Mouse (Mus musculus) CH12.LX (cell line): ENCODE results near the gene Mfap2. TPM values are rescaled to one million over a fixed set of nuclear protein-coding genes. Genes with fewer than 3 reads are reported as not detected.

Experiments used
- DNase-seq: peaks from one replicate; pipeline ENCODE4 v3.0.0-alpha.2; 2013; ENCODE audit errors: extremely low read depth
- H3K27ac ChIP-seq: 2 replicates; pipeline ENCODE4 v1.5.1; 2012; ENCODE audit warnings: low read depth, mild to moderate bottlenecking, control low read depth, moderate library complexity; ENCODE audit not compliant: insufficient read depth
- H3K27me3 ChIP-seq: replicated peaks from 2 replicates; pipeline ENCODE3; 2012; ENCODE audit warnings: inconsistent platforms
- H3K36me3 ChIP-seq, 2 experiments: replicated peaks in 1 of 2; 2 replicates each; pipeline versions ENCODE3 to v1.6.1; 2012; ENCODE audit warnings: inconsistent platforms in 1 of 2, low read length in 1 of 2, mild to moderate bottlenecking in 1 of 2, mixed read lengths in 1 of 2, moderate library complexity in 1 of 2; ENCODE audit not compliant: control insufficient read depth in 1 of 2, insufficient read depth in 1 of 2
- H3K4me1 ChIP-seq, 2 experiments: 2 replicates each; pipeline ENCODE4 v1.6.1; 2012; ENCODE audit warnings: inconsistent platforms in 1 of 2, moderate library complexity in 1 of 2; ENCODE audit not compliant: insufficient read depth in 2 of 2, control insufficient read depth in 1 of 2
- H3K4me2 ChIP-seq: 2 replicates; pipeline ENCODE4 v1.6.1; 2012; ENCODE audit warnings: low read depth, mild to moderate bottlenecking, control low read depth; ENCODE audit not compliant: poor library complexity, insufficient read depth, severe bottlenecking
- H3K4me3 ChIP-seq, 3 experiments: fragments of 150-350 bp in 1 of 3; sonication (generic) in 1 of 3; replicated peaks in 1 of 3; 2 replicates each; pipeline versions ENCODE3 to v1.5.1; 2011 to 2012; ENCODE audit warnings: low read depth in 2 of 3, low read length in 2 of 3, mild to moderate bottlenecking in 2 of 3, moderate library complexity in 2 of 3, control low read depth in 1 of 3, improper control_type of control experiment in 1 of 3, inconsistent platforms in 1 of 3, mixed read lengths in 1 of 3; ENCODE audit not compliant: poor library complexity in 1 of 3
- H3K79me2 ChIP-seq: replicated peaks from 2 replicates; pipeline ENCODE4 v1.6.1; 2012; ENCODE audit warnings: mild to moderate bottlenecking, moderate library complexity; ENCODE audit not compliant: control insufficient read depth, poor library complexity, insufficient read depth, severe bottlenecking; ENCODE audit errors: extremely low read depth
- H3K9ac ChIP-seq: 2 replicates; pipeline ENCODE4 v1.6.1; 2012; ENCODE audit warnings: low read depth, mild to moderate bottlenecking, control low read depth, moderate library complexity; ENCODE audit not compliant: insufficient read depth
- H3K9me3 ChIP-seq: replicated peaks from 2 replicates; pipeline ENCODE3; 2012; ENCODE audit warnings: low read length, inconsistent platforms, mixed read lengths
- BHLHE40 ChIP-seq: IDR thresholded peaks from 2 replicates; pipeline ENCODE4 v1.6.1; 2011; ENCODE audit warnings: mild to moderate bottlenecking, low read depth, low read length, improper control_type of control experiment
- CHD1 ChIP-seq: IDR thresholded peaks from 2 replicates; pipeline ENCODE4 v1.6.1; 2012; ENCODE audit warnings: low read depth, low read length, improper control_type of control experiment, inconsistent platforms
- CTCF ChIP-seq, 2 experiments: IDR thresholded peaks in 1 of 2; conservative IDR thresholded peaks in 1 of 2; 2 replicates each; pipeline ENCODE4 v1.5.1; 2011 to 2012; ENCODE audit warnings: low read depth in 2 of 2, low read length in 2 of 2, improper control_type of control experiment in 1 of 2, inconsistent platforms in 1 of 2, mild to moderate bottlenecking in 1 of 2, moderate library complexity in 1 of 2
- E2F4 ChIP-seq: IDR thresholded peaks from 2 replicates; pipeline ENCODE4 v1.6.1; 2011; ENCODE audit warnings: low read depth, low read length, improper control_type of control experiment; ENCODE audit not compliant: insufficient replicate concordance
- EP300 ChIP-seq: IDR thresholded peaks from 2 replicates; pipeline ENCODE4 v1.6.1; 2011; ENCODE audit warnings: low read length, improper control_type of control experiment
- ETS1 ChIP-seq: conservative IDR thresholded peaks from 2 replicates; pipeline ENCODE4 v1.6.1; 2012; ENCODE audit warnings: low read depth, mild to moderate bottlenecking, inconsistent platforms, low read length, improper control_type of control experiment, moderate library complexity
- HCFC1 ChIP-seq: IDR thresholded peaks from 2 replicates; pipeline ENCODE4 v1.6.1; 2012; ENCODE audit warnings: low read depth, mild to moderate bottlenecking, inconsistent platforms, low read length, improper control_type of control experiment
- JUN ChIP-seq: IDR thresholded peaks from 2 replicates; pipeline ENCODE4 v1.6.1; 2011; ENCODE audit warnings: low read depth, mild to moderate bottlenecking, low read length, improper control_type of control experiment, moderate library complexity; ENCODE audit not compliant: insufficient read depth
- KAT2A ChIP-seq: IDR thresholded peaks from 2 replicates; pipeline ENCODE4 v1.6.1; 2012; ENCODE audit warnings: low read length, improper control_type of control experiment, inconsistent platforms; ENCODE audit not compliant: insufficient replicate concordance
- MAFK ChIP-seq: IDR thresholded peaks from 2 replicates; pipeline ENCODE4 v1.6.1; 2011; ENCODE audit warnings: low read length, improper control_type of control experiment; ENCODE audit not compliant: insufficient replicate concordance
- MEF2A ChIP-seq: IDR thresholded peaks from 2 replicates; pipeline ENCODE4 v1.6.1; 2014; ENCODE audit warnings: low read depth, mild to moderate bottlenecking, inconsistent platforms, low read length, improper control_type of control experiment, borderline replicate concordance
- MXI1 ChIP-seq: IDR thresholded peaks from 2 replicates; pipeline ENCODE4 v1.6.1; 2011; ENCODE audit warnings: mild to moderate bottlenecking, low read depth, low read length, improper control_type of control experiment
- PAX5 ChIP-seq: IDR thresholded peaks from 2 replicates; pipeline ENCODE4 v1.6.1; 2012; ENCODE audit warnings: low read length, inconsistent platforms, mixed read lengths
- POLR2AphosphoS2 ChIP-seq: IDR thresholded peaks from 2 replicates; pipeline ENCODE4 v1.6.1; 2011; ENCODE audit warnings: low read depth, low read length, improper control_type of control experiment
- SMC3 ChIP-seq: IDR thresholded peaks from 2 replicates; pipeline ENCODE4 v1.6.1; 2011; ENCODE audit warnings: low read depth, low read length, improper control_type of control experiment
- TBP ChIP-seq: conservative IDR thresholded peaks from 2 replicates; pipeline ENCODE4 v1.6.1; 2011; ENCODE audit warnings: low read depth, low read length, improper control_type of control experiment
- USF1 ChIP-seq: IDR thresholded peaks from 2 replicates; pipeline ENCODE4 v1.6.1; 2014; ENCODE audit warnings: low read depth, mild to moderate bottlenecking, inconsistent platforms, low read length, improper control_type of control experiment
- ZC3H11A ChIP-seq: IDR thresholded peaks from 2 replicates; pipeline ENCODE4 v1.6.1; 2012; ENCODE audit warnings: low read depth, mild to moderate bottlenecking, inconsistent platforms, low read length, improper control_type of control experiment
- ZNF384 ChIP-seq: IDR thresholded peaks from 2 replicates; pipeline ENCODE4 v1.6.1; 2012; ENCODE audit warnings: low read depth, low read length, improper control_type of control experiment, inconsistent platforms
- dilution Hi-C: fragments of 300-500 bp; cut with MboI; formaldehyde crosslinking; loops from 2 replicates; pipeline ENCODE4 v1.14.3; 2020; ENCODE audit warnings: low sequenced_read_pairs; ENCODE audit not compliant: extremely low pct_unique_long_range_greater_than_20kb, extremely low pct_ligation_motif_present
- in situ Hi-C: fragments of 300-500 bp; cut with MboI; formaldehyde crosslinking; loops from 3 replicates; pipeline ENCODE4 v1.14.3; 2019; ENCODE audit warnings: low sequenced_read_pairs, low pct_ligation_motif_present, low pct_unique_long_range_greater_than_20kb, mixed read lengths
- polyA plus RNA-seq: library from polyadenylated mRNA; unstranded; fragments of >175 nt; gene quantifications from 2 replicates; pipeline ENCODE4 v1.2.1, GENCODE M21; 2012; ENCODE audit warnings: low read depth; ENCODE audit not compliant: insufficient read length
- total RNA-seq, 2 experiments: library from RNA; depleted of rRNA; stranded (reverse); fragments of 300-350 nt in 1 of 2; fragments of >200 nt in 1 of 2; gene quantifications; 2 replicates each; pipeline ENCODE4 v1.2.3; 2012 to 2014

The Mfap2 gene
- total and polyA plus RNA-seq, 3 experiments: not detected

DNA sequence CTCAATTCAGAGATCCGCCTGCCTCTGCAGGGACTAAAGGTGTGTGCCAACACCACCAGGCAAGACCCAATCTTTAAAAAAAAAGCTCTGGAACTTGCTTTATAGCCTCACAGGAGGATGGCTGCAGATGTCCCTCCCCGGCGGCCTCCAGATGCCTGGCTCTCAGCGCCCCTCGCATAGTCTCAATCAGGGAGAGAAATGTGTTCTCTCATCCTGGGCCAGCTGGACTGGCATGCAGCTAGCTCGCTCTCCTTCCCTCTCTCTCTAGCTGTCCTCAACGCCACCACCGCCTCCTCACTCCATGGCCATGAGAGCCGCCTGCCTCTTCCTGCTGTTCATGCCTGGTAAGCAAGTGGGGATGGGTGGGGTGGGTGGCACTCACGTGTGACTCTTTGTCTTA is 2.3 kb downstream of the Mfap2 start:
- H3K27me3 ChIP-seq: no peaks in the 10 kb centered on the region
- no peak overlapping the region for H3K27ac ChIP-seq
- no peaks in the 10 kb centered on the region for H3K9me3 ChIP-seq
- no peaks in the 10 kb centered on the region for H3K79me2 ChIP-seq
- DNase-seq: no peak
- in situ Hi-C loops (no loop called here), dilution Hi-C loops (no loop called here)
- H3K4me2 ChIP-seq: no peak overlapping the region
- TF ChIP-seq E2F4 (no peak), CHD1 (no peak)
- H3K4me3 ChIP-seq: no peak overlapping the region
- peaks cover 3 to 33% of the 10 kb centered on the region in 2 experiments for H3K36me3 ChIP-seq
- no peak overlapping the region for H3K9ac ChIP-seq
- H3K4me1 ChIP-seq: peaks cover 0 to 5% of the 10 kb centered on the region in 2 experiments; a peak in 1 of 4 replicates

DNA sequence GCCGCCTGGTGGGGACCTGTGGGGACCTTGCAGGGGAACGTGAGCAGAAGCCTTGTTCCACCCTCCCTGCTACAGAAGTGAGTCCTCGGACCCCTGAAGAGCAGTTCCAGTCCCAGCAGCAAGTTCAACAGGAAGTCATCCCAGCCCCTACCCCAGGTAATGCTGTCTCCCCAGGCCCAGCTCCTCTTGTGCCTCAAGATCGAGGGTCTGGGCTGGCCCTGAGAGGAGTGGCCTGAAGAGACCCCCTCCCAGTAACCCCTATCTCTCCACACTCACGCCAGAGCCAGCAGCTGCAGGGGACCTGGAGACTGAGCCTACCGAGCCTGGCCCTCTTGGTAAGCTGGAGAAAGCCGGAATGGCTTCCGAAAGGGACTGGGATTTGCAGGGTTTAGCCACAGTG is 3.9 kb downstream of the Mfap2 start:
- H3K4me2 ChIP-seq: no peak overlapping the region
- H3K4me3 ChIP-seq: no peak overlapping the region
- dilution Hi-C loops: no loop called here
- no peaks in the 10 kb centered on the region for H3K27me3 ChIP-seq
- in situ Hi-C loops: no loop called here
- H3K79me2 ChIP-seq: no peaks in the 10 kb centered on the region
- no peak overlapping the region for H3K27ac ChIP-seq
- no peaks in the 10 kb centered on the region for H3K9me3 ChIP-seq
- peaks cover 0 to 33% of the 10 kb centered on the region in 2 experiments for H3K36me3 ChIP-seq
- H3K9ac ChIP-seq: no peak overlapping the region
- no peak for TF ChIP-seq SMC3
- DNase-seq: no peak
- H3K4me1 ChIP-seq: peaks cover 2 to 5% of the 10 kb centered on the region in 2 experiments; a peak in 2 of 4 replicates

DNA sequence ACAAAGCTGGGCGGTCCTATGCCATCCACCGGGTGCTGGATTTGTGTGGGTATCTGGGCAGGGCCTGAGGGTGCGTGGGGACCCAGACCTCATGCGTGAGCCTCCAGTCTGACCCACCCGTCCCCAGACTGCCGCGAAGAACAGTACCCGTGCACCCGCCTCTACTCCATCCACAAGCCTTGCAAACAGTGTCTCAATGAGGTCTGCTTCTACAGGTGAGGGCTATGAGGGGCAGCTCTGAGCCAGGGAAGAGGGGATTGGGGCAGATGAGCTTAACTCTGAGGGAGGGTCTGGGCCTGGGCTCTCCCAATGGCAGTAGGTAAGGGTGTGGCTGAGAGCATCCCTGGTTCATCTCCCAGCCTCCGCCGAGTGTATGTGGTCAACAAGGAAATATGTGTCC is 4.6 kb downstream of the Mfap2 start:
- no peaks in the 10 kb centered on the region for H3K79me2 ChIP-seq
- no peaks in the 10 kb centered on the region for H3K27me3 ChIP-seq
- peaks cover 0 to 40% of the 10 kb centered on the region in 2 experiments for H3K36me3 ChIP-seq
- TF ChIP-seq HCFC1 (no peak), ZC3H11A (no peak), PAX5 (no peak), TBP (no peak), MEF2A (no peak), EP300 (no peak), E2F4 (no peak), USF1 (no peak), MXI1 (no peak), ZNF384 (no peak), SMC3 (no peak), KAT2A (no peak), BHLHE40 (no peak), MAFK (no peak), JUN (no peak), POLR2AphosphoS2 (no peak), CTCF (conservative IDR thresholded peaks at IDR 0.05 in 1 of 2, IDR thresholded peaks at IDR 0.05 in 1 of 2; ENCODE audit: low read depth in 2 of 2, low read length in 2 of 2) (no peak), CHD1 (no peak), ETS1 (no peak)
- no peak overlapping the region for H3K9ac ChIP-seq
- in situ Hi-C loops (no loop called here), dilution Hi-C loops (no loop called here)
- no peaks in the 10 kb centered on the region for H3K9me3 ChIP-seq
- no peak overlapping the region for H3K4me3 ChIP-seq
- peaks cover 2 to 5% of the 10 kb centered on the region in 2 experiments; a peak in 2 of 4 replicates for H3K4me1 ChIP-seq
- H3K4me2 ChIP-seq: no peak overlapping the region
- no peak overlapping the region for H3K27ac ChIP-seq
- no peak for DNase-seq
